Mouse (Mus musculus) splenic B cell, adult 2 months (primary cell): Measurements from ENCODE around the gene Glipr1l2.
"Not testable (repeated sequence)": the region's sequence is repeated elsewhere in the genome, so short reads cannot be mapped to it uniquely, and the experiment has no call there.

ENCODE experiments used
- DNase-seq: peaks from one replicate; pipeline ENCODE4 v3.0.0-alpha.2; 2011; ENCODE audit warnings: low read depth, low spot score
- H3K27me3 ChIP-seq: 2 replicates; pipeline ENCODE4 v1.6.1; 2012; ENCODE audit warnings: mild to moderate bottlenecking, low read length, moderate library complexity, mixed read lengths; ENCODE audit not compliant: control insufficient read depth, poor library complexity, insufficient read depth, severe bottlenecking
- H3K36me3 ChIP-seq: 2 replicates; pipeline ENCODE4 v1.6.1; 2012; ENCODE audit warnings: mild to moderate bottlenecking, low read length, moderate library complexity, mixed read lengths; ENCODE audit not compliant: control insufficient read depth, poor library complexity, insufficient read depth, severe bottlenecking

The Glipr1l2 gene

DNA sequence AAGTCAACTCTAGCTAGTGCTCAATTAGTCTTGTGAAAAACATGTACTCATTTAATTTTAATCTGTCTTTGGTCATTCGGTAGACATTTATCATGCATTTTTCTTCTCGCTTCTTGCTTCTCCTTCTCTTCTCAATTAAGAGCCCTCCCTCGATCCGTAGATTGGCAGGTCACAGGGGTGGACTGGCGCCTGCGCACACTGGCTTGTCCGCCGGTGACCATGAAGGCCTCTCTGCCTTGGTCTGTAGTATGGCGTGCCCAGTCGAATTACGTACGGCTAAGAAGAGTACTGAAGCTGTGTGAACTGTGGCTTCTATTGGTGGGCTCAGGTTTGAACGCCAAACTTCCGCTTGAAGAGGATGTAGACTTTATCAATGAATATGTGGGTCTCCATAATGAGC is at the start of gene Glipr1l2:
TSS of gene Glipr1l2 (plus strand) at position 198 of the 400 bp plus-strand sequence.
- no peak for DNase-seq
- Histone ChIP-seq H3K27me3 (no peaks in the 10 kb centered on the region), H3K36me3 (no peaks in the 10 kb centered on the region)

DNA sequence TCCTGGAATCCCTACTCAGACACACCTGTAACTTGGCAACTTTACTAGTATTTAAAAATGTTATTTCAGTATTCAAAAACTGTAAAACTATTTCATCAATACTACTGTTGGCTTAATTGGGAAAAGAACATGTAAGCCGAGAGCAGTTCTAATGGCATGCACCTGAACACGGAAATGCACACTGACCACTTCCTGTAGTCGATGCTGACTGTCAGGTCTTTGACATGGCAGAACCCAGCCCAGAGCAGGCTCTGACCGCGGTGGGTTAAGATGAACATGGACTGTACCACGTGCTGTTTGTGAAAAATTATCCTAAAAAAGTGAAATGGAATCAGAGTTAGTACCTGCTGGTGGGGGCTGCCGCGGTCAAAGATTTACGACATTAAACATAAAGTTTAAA is 39.6 kb upstream of the Glipr1l2 start:
- not testable (repeated sequence) for H3K36me3 ChIP-seq, H3K27me3 ChIP-seq, DNase-seq

DNA sequence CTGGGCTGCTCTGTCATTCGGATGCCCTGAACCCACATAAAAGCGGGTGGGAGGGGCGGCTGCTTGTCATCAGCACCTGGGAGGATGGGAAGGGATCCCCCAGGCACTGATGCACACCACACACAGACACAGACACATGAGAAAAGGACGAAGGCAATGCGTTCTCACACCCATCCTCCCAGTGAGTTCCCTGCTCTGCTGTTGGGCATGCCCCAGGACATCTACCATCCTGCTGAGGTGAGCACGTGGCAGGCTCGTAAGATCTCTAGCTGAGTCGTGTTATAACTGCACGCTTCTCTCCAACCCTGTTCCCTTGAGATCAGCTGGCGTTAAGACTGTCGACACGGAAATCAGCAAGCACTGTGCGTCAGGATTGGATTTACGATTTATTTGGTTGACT is 38.9 kb upstream of the Glipr1l2 start:
- not testable (repeated sequence) for H3K36me3 ChIP-seq, H3K27me3 ChIP-seq, DNase-seq

DNA sequence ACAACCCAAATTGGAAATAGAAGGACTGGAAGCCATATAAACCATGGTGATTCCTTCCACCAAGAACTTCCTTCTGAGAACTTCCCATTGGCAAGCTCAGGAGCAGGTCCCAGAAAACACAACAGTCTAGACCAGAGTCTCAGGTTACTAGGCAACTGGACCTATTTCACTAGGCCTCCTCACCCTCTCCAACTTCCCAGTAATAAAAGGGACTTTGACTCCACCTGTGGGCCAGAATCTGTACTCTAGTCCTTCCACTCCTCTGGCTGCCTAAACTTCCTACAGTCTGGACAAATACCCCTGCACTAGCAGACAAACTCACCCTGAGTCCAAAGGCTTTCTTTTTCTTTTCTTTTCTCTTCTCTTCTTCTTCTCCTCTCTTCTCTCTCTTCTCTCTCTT is 31.9 kb upstream of the Glipr1l2 start:
- H3K36me3 ChIP-seq: no peaks in the 10 kb centered on the region
- DNase-seq: peak; percentile 38
- no peaks in the 10 kb centered on the region for H3K27me3 ChIP-seq

DNA sequence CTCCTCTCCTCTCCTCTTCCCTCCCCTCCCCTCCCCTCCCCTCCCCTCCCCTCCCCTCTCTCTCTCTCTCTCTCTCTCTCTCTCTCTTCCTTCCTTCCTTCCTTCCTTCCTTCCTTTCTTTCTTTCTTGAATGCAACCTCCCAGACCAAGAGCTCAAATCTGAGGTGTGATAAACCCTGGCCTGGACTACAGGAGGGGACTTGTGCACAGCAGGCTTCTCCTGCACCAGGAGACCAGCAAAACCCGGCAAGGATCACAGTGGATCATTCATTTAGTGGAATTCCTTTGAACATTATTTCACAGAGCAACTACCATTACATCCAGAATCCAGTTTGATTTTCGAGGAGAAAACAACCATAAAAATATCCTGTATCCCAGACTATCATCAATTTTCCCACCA is 31.2 kb upstream of the Glipr1l2 start:
- DNase-seq, H3K36me3 ChIP-seq, H3K27me3 ChIP-seq: not testable (repeated sequence)

DNA sequence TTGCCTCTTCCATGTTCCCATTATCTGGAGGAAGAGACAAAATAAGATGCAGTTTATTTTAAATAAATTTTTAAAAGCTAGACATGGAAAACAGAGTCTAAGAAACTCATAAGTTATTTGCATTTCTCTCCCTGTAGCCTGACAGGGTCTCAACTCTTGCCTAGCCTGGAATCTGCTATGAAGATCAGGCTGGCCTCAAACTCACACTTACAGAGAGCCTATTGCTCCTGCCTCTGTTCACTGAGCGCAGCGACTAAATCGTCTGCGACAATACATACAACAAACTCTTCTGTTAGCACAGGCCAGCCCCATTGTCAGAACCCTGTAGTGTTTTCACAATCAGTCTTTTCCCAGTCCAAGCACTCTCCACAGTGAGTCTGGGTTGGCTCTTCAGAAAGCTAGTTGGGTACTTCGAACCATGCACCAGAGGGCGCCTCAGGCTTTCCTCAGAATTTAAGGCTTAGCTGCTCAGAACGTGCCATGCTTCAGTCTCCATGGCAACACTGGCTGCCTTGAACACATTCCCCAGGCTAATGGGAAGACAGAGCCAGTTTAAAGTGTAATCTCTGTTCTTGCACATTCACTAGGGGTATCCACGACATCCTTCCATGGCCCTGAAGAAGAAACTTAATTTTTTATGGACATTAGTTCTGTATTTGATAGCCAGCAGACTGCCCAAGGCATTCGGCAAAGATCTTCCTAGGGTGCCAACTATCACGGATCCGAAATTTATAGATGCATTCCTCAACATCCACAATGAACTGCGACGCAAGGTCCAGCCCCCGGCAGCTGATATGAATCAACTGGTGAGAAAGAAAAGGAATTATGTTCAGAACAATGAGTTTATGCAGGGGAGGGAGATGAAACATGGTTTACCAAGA is 23.2 kb upstream of the Glipr1l2 start, which contains the start of gene Glipr1l1:
TSS of gene Glipr1l1 (plus strand) at position 488 of the 881 bp plus-strand sequence.
- no peaks in the 10 kb centered on the region for H3K36me3 ChIP-seq
- H3K27me3 ChIP-seq: no peaks in the 10 kb centered on the region
- peak; percentile 22 for DNase-seq

DNA sequence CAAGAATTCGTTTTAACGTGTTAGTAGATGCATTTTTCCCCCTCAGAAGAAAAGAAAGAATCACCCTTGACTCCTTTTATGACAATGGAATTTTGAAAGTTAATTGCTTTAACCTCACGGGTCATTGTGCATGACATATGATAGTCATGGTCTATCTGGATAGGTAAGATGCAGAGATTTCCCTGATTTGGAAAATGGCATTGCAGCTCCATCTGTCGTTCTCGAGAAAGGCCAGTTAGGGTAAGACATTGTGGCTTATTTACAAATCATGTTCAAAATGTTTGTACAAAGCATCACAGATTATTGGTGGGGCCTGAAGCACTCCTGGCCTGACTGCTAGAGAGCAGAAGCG is 22.6 kb upstream of the Glipr1l2 start:
- H3K27me3 ChIP-seq, DNase-seq, H3K36me3 ChIP-seq: not testable (repeated sequence)

DNA sequence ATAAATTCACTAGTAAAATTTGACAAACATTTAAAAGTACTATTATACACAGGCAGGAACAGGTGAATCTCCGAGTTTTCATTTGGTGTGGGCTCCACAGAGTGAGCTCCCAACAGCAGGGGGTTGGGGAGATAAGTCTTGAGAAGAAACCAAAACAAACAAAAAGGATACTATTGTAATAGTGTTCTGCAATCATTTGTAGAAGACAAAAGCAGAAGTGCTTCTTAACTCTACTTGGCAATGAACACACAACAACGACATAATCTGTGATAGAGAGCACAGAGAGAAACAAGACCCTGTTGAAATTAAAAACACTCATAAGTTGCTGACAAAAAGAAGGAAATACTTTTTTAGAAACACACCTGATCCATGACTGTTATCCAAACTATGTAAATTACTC is 3.1 kb upstream of the Glipr1l2 start:
- Histone ChIP-seq H3K27me3 (no peaks in the 10 kb centered on the region), H3K36me3 (no peaks in the 10 kb centered on the region)
- DNase-seq: no peak

DNA sequence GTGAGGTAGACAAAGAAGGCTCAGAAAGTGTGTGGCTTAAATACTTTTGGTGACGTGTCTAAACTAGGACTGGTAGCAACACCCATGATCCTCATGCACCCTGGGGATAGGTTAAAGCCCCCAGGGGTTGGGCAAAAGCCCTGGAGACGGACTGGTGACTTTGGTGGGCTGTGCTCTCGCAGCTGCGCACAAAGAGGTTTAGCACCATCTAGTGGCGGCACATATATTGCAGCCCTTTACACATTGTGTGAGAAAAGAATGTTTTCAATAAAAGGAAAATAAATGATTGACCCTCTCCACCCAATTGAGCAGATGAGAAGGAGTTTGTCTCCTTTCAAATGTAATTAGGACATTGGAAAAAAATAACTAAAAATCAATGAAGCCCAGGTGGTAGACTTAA is 22.6 kb downstream of the Glipr1l2 start:
- peak; percentile 72 for DNase-seq
- H3K27me3 ChIP-seq, H3K36me3 ChIP-seq: not testable (repeated sequence)

DNA sequence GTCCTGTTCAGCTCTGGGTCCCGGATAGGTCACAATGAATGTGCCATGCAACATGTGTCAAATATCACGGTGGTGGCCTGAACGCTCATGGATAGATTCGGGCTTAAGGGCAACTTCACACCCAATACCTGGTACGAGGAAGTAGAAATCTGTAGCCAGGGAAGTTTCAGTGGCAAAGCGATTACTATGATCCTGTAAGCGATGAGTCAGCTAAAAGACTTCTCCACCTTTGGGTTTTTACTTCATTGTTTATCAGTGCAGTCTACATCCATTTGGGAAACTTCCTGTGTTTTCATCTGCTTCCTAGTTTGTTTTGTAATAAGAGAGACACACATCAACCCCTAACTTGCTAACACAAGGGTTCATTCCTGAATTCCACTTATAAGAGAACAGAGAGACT is 27.2 kb downstream of the Glipr1l2 start:
- Histone ChIP-seq H3K27me3 (no peaks in the 10 kb centered on the region), H3K36me3 (no peaks in the 10 kb centered on the region)
- DNase-seq: no peak

DNA sequence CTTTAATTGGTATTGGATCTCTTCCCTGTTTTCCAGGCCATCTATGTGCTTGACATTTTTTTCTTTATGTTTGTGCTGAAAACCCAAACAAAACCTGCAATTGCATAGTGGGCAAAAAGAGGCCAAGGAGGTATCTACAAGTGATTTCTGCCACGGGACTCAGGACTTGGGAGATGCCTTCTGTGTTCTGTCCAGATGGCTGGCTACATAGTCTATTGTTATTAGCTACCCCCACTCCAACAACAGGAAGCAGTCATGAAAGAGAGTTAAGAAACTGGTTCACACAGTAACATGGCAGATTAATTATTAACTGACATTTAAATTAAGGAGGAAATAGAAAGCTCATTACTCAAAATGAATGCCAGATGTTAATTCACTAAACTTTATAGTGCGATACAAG is 41.9 kb downstream of the Glipr1l2 start:
- DNase-seq, H3K27me3 ChIP-seq, H3K36me3 ChIP-seq: not testable (repeated sequence)

DNA sequence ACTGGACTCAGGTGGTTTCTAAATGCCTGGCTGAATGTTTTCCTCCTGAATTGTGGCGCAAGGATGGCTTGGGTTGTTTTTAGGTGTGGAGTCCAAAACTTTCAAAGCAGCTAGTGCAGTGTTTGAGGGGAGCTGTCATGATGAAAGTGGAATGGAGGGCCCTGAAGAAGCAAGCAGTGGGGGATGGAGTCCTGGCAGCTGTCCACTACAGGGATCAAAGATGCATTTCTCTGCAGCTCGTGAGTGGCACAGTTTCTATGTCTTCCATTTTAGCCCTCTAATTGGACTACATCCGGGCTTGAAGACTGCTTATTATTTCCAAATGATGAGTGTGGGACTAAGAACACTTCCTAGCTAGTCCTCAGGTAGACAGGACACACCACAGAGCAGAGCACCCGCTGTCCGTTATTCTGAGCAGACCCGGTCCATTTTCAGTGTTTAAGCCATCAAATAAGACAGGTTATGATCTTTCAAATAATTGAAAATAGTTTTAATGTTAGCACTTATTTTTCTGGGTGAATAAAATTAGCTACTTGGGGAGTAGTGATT is 44.6 kb downstream of the Glipr1l2 start:
- not testable (repeated sequence) for H3K36me3 ChIP-seq, H3K27me3 ChIP-seq, DNase-seq

DNA sequence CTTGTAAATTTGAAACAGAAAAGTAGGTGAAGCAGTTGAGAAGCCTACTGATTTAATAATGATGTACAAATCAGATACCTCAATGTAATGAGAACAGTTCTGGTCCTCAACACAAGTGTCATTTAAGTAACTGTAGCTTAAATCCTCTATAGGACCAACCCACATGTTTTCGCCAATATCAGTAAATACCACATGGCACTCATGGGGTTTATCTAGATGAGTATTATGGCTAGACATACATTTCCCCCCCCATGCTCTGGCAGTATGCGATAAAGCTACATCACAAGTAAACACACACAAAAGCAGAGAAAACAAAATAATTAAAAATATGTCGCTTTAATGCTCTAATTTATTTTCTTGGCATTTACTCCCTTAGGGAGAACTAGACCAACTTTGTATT is 49.0 kb downstream of the Glipr1l2 start:
- no peaks in the 10 kb centered on the region for H3K27me3 ChIP-seq
- no peaks in the 10 kb centered on the region for H3K36me3 ChIP-seq
- no peak for DNase-seq

DNA sequence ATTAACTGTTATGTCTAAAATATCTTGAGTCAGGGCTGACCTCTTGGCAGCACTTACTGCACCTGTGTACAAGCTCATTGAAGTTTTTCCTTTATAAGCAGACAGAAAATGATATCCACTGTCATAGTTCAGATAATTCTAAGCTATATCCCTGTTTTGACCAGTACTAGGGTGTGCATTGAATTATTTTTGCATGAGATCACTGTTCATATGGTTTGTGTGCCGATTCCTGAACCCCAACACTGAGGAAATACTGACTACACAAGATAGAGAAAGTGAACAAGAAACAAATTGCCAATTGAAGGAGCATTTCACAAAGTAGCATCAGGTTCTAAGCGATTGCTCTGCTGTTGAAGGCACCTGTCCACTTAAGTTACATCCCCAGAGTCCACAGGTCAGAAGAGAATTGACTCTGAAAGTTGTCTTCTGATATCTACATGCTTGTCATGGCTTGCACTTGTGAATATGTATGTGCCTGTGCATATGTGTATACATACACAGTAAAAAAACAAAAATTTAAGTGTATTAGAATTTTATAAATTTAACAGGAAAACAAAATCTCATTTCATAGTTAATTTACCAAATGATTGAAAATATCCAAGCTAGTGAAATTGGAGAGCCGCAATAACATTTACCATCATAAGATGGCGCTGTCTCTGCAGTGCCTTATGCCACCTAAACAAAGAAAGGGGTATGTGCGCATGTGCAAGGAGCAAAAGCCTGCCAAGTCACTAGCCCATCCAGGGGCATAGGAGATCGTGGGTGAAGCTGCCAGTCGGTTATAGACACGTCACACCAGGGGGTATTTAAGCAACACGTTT is 55.1 kb downstream of the Glipr1l2 start:
- Histone ChIP-seq H3K36me3 (no peaks in the 10 kb centered on the region), H3K27me3 (no peaks in the 10 kb centered on the region)
- DNase-seq: peak; percentile 6

DNA sequence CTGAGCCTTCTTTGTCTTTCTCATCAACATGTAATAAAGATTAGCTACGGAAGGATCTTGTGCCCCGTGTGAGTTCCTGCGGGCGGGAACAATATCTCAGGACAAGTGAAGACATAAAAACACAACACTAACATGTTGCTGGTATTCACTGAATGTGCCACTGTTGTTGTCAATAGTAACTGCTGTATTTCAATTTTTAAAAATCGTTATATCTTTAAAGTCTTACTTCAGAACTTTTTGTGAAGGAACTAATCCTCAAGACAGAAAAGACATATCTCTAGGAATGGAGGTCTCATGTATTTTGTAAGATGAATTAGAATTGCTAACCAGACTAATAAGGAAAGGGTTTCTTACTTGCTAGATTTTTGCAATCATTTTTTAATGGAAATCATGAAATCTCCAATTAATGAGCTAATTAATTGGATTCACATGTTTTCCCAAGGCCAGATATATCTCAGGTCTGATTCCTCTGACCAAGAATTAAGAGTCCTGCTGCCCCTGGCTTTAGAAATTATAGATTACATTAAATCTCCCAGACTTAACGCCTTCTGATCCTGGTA is 55.8 kb downstream of the Glipr1l2 start:
- no peaks in the 10 kb centered on the region for H3K36me3 ChIP-seq
- H3K27me3 ChIP-seq: no peaks in the 10 kb centered on the region
- DNase-seq: no peak
